Mouse (Mus musculus) embryonic facial prominence, embryonic 14.5 days (tissue): ENCODE results near the gene Cox6b1. TPM values are rescaled to one million over a fixed set of nuclear protein-coding genes. Genes with fewer than 3 reads are reported as not detected.

Experiments
- microRNA-seq: library from miRNA; unstranded; fragments of <30 nt; microRNA quantifications from one replicate; pipeline ENCODE4, GENCODE M21; 2016; ENCODE audit warnings: borderline number of aligned reads
- polyA plus RNA-seq: library from polyadenylated mRNA; unstranded; fragments of >200 nt; fragmentation: Nextera tagmentation; extraction: Ambion mirVana; gene quantifications from 2 replicates; pipeline ENCODE4 v1.2.1, GENCODE M21; 2014

Cox6b1 gene
- polyA plus RNA-seq, 1 experiment from 2014 or later = 1,015 TPM

Small RNAs within 50 kb of the gene (microRNA-seq; reads per million reads assigned to microRNA genes)
- gene Mir3569 = not detected

Other genes with a start within 250 kb of the Cox6b1 start
- gene Tyrobp, start 212.4 kb downstream of the Cox6b1 start, polyA plus RNA-seq = 82.9 and 97.0 TPM in 2 replicates
- gene Hcst, start 206.3 kb downstream of the Cox6b1 start, polyA plus RNA-seq = 2.2 and 2.4 TPM in 2 replicates
- 1.0 and 2.0 TPM in 2 replicates for gene Nfkbid, start 204.4 kb downstream of the Cox6b1 start, polyA plus RNA-seq
- 51.0 and 53.6 TPM in 2 replicates for gene Aplp1, start 180.6 kb downstream of the Cox6b1 start, polyA plus RNA-seq
- gene Kirrel2, start 168.5 kb downstream of the Cox6b1 start, polyA plus RNA-seq = 0.45 and 0.82 TPM in 2 replicates
- 0.22 and 0.35 TPM in 2 replicates for gene Nphs1, start 167.8 kb downstream of the Cox6b1 start, polyA plus RNA-seq
- not detected in 2 replicates for gene Prodh2, start 132.5 kb downstream of the Cox6b1 start, polyA plus RNA-seq
- gene Arhgap33, start 91.1 kb downstream of the Cox6b1 start, polyA plus RNA-seq = 9.7 and 10.9 TPM in 2 replicates
- 16.8 and 20.4 TPM in 2 replicates for gene Hspb6, start 74.0 kb downstream of the Cox6b1 start, polyA plus RNA-seq
- 8.1 and 9.9 TPM in 2 replicates for gene Proser3, start 73.9 kb downstream of the Cox6b1 start, polyA plus RNA-seq
- 45.7 and 50.5 TPM in 2 replicates for gene Lin37, start 66.3 kb downstream of the Cox6b1 start, polyA plus RNA-seq
- 85.4 and 88.0 TPM in 2 replicates for gene U2af1l4, start 62.9 kb downstream of the Cox6b1 start, polyA plus RNA-seq
- gene Gm49396, start 62.8 kb downstream of the Cox6b1 start, polyA plus RNA-seq = 4.7 and 5.1 TPM in 2 replicates
- 108 and 113 TPM in 2 replicates for gene Psenen, start 62.5 kb downstream of the Cox6b1 start, polyA plus RNA-seq
- gene Igflr1, start 60.7 kb downstream of the Cox6b1 start, polyA plus RNA-seq = 2.1 and 2.9 TPM in 2 replicates
- gene Kmt2b, start 37.4 kb downstream of the Cox6b1 start, polyA plus RNA-seq = 11.7 and 13.3 TPM in 2 replicates
- gene Zbtb32, start 27.2 kb downstream of the Cox6b1 start, polyA plus RNA-seq = 0.26 and 0.45 TPM in 2 replicates
- gene Upk1a, start 13.3 kb downstream of the Cox6b1 start, polyA plus RNA-seq = 0.39 and 0.47 TPM in 2 replicates
- gene Etv2, start 9.7 kb upstream of the Cox6b1 start, polyA plus RNA-seq = not detected in 2 replicates
- 93.1 and 106 TPM in 2 replicates for gene Rbm42, start 24.2 kb upstream of the Cox6b1 start, polyA plus RNA-seq
- gene Haus5, start 38.8 kb upstream of the Cox6b1 start, polyA plus RNA-seq = 30.7 and 35.0 TPM in 2 replicates
- gene Pmis2, start 45.5 kb upstream of the Cox6b1 start, polyA plus RNA-seq = not detected in 2 replicates
- gene 2200002J24Rik, start 72.8 kb upstream of the Cox6b1 start, polyA plus RNA-seq = 0.37 and 0.46 TPM in 2 replicates
- 0.32 and 0.54 TPM in 2 replicates for gene Atp4a, start 86.1 kb upstream of the Cox6b1 start, polyA plus RNA-seq
- gene Tmem147, start 103.4 kb upstream of the Cox6b1 start, polyA plus RNA-seq = 212 and 214 TPM in 2 replicates
- gene Gapdhs, start 117.5 kb upstream of the Cox6b1 start, polyA plus RNA-seq = 0.33 and 0.38 TPM in 2 replicates
- gene Sbsn, start 125.3 kb upstream of the Cox6b1 start, polyA plus RNA-seq = 12.4 and 33.7 TPM in 2 replicates
- 123 and 159 TPM in 2 replicates for gene Dmkn, start 137.6 kb upstream of the Cox6b1 start, polyA plus RNA-seq
- 428 and 557 TPM in 2 replicates for gene Krtdap, start 161.7 kb upstream of the Cox6b1 start, polyA plus RNA-seq
- gene Ffar2, start 197.6 kb upstream of the Cox6b1 start, polyA plus RNA-seq = 0.14 and 0.46 TPM in 2 replicates
- gene Ffar3, start 230.0 kb upstream of the Cox6b1 start, polyA plus RNA-seq = not detected in 2 replicates
- not detected in 2 replicates for gene Ffar1, start 235.4 kb upstream of the Cox6b1 start, polyA plus RNA-seq